Mouse (Mus musculus) thymus, postnatal 4 days (tissue): ENCODE measurements around the gene Agrn.
"Not testable (repeated sequence)": the region's sequence is repeated elsewhere in the genome, so short reads cannot be mapped to it uniquely, and the experiment has no call there.

ENCODE experiments used
- DNase-seq: peaks from one replicate; pipeline ENCODE4 v3.0.0; 2021

The Agrn gene

DNA sequence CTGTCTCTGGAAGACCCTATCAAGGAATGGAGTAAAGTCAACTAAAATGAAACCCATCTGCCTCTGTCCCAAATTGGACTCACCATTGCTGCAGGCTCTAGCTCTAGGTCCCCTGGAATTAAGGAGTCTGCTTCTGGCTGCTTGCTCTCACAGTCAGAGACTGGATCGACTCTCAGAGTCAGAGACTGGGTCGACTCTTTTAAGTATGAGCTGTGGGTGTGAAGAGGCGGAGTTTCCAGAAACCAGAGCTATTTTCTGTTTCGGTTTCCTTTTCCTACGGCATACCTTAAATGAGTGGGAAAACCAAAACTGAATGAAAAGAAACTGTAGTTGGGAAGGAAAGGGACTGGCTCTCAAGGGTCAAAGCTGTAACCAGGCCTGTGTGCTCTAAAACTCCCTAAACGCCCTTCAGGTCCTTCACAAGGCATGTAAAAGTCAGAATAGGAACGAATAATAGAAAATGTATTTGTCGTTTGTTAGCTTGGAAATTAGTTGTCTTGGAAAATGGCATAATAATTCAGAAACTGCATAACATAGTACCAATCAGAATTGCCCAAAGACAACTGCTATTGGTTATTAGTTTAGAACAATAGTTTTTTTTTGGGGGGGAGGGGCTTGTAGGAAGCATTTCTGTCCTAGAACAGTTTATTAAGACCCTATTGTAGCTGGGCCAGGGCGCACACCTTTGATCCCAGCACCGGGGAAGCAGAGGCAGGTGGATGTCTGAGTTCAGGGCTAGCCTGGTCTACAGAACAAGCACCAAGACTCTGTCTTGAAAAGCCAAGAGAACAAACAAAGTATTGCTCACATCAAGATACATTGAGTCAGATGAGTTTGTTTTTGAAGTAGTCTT is 3.6 kb upstream of the Agrn start, which contains the start of gene Isg15:
Isg15 (minus strand) TSS at position 196 of the 853 bp plus-strand sequence.
- no peak for DNase-seq

DNA sequence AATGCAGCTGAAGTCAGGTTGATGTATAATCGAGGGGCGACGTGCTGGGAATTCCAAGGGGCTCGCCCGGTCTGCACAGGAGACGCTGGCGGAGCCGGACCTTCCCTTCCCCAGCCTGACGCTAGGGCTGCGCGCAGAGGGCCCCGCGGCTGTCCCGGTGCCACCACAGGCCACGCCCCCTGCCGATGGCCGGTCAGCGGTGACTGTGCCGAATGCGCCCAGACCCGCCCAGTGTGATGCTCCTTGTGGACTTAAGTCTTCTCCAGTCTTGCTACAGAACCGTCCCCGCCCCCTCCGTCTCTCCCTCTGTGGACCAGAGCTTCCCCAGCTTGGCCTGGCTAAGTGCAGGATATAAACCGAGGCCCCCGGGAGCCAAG is 529 bp upstream of the Agrn start:
- peak; percentile 75 for DNase-seq

GRCm38 (mm10) chr4:156195927-156196870 is 1.1 kb downstream of the Agrn start:
- DNase-seq = peak; percentile 33

DNA sequence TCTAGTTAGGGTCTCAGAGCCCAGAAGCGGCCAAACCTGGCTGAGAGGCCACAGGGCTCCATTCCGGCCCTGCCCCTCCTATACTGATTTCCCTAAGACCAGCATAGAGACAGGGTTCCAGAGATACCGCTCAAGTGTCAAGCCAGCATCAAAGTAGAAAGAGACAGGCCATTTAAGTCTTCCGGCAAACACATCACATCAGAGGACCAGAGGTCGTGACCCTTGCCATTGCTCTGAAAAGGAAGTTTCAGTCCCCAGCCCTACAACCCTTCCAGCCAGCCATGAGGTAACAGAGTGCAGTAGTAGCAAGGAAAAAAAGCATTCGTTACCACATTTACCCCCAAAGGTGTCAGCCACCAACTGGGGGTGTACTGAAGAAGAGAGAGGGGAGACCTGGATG is 2.9 kb downstream of the Agrn start:
- DNase-seq = no peak

GRCm38 (mm10) chr4:156193906-156194305 is 3.4 kb downstream of the Agrn start:
- no peak for DNase-seq

DNA sequence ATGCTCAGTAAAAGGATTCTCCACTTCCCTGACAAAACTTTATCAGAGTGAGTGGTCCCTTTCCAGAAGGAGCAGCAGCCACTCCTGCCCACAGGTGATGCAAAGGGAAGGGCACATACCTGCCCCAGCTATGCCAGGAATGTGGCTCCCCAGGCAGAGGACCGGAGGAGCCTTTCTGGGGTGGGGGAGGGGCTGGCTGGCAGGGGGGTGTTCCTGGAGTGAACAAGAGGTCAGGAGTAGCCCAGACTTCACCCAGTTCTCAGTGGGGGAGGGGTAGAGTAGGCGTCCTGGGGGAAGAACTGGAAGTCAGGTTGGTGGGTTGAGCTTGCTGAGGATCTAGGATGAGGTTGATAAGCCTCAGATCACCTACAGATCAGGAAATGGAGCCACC is 4.1 kb downstream of the Agrn start:
- no peak for DNase-seq

DNA sequence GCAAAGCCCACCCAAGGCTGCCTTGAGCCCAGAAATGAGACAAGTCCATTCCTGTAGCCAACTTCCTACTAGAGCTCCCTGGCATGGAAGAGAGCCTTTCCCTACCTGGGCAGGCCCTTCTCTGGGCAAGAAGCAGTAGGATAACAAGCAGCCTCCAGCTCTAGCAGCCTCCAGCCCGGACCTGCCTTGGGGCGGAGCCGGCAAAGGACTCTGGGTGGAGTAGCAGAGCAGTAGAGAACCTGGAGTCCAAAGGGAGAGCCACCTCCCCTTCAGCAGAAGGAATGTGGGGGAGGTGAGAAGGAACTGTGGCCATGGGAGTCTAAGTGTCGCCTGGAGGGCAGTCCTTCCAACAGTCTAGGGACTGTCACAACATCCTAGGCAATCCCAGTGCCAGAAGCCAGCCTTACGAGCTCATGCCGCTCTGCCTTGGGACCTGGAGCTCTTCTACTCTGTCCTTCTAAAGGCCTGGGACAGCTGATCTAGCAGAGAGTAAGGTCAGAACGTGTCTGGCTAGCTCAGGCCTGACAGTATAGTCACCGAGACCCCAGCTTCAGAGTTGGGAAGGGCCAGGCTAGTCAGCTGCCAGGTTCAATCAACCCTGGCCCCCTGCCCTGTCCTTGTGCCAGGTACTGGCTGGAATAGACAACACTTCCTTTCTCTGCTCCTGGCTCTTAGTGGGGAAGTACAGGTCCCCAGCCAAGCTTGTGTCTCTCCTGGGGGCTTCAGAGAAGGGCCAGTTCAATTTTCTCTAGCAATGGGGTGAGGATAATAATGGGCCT is 4.7 kb downstream of the Agrn start:
- DNase-seq = no peak

DNA sequence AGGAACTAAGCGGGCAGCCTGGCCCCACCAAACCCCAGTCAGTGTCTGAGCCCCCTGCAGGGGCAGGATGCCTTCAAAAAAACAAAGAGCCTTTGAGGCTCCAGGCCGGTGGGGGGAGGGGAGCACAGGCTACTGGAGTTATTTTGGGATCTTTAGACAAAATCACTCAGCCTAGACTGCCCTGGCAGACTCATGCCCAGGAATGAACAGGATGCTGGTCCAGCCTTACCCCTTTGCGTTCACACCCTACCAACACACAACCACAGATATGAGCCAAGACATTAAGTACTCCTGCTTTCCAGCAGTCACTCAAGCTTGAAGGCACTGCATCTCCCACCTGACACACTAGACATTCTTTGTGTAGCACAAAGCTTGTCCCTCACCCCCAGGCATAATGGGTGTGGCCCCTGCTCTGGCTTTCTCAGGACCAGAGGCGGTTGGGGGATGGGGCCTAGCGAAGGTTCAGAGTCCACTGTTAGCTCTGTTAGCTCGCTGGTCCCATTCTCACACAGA is 8.4 kb downstream of the Agrn start:
- no peak for DNase-seq

- DNase-seq = no peak
Observed at GRCm38 (mm10) chr4:156188162-156188810, 9.0 kb downstream of the Agrn start.

GRCm38 (mm10) chr4:156185950-156186850 is 11.1 kb downstream of the Agrn start:
- DNase-seq = peak; percentile 38

- no peak for DNase-seq
Observed at GRCm38 (mm10) chr4:156185456-156185949, 11.8 kb downstream of the Agrn start.

DNA sequence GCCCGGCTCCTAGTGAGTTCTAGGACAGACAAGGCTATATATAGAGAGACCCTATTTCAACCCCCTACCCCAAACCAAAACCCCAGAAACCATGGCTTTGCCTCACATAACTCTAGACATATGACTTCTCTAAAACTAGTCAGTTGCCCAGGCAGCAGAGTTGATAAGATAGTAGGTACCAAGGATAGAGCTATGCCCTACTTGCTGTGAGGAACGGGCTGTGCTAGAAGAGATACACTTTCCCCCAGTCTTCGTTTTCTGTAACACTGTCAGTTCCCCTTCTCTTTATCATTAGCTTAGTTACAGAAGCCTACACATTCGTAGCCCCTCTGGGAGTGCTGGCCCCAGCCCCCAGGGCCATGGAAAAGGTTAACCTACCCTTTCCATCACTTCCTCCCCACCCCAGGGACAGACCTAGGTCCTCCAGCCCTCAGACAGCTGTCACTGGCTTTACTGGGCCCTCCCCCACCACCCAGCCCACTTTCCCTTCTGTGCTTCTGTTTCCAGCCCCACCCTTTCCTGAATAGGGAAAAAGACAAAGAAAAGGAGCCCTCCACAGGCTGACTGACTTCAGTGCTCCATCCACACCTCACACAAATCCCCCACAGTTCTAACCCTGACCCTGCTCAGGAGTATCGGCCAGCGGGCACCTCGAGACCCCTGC is 12.9 kb downstream of the Agrn start:
- DNase-seq = no peak

- no peak for DNase-seq
Observed at GRCm38 (mm10) chr4:156183747-156184146, 13.5 kb downstream of the Agrn start.

DNA sequence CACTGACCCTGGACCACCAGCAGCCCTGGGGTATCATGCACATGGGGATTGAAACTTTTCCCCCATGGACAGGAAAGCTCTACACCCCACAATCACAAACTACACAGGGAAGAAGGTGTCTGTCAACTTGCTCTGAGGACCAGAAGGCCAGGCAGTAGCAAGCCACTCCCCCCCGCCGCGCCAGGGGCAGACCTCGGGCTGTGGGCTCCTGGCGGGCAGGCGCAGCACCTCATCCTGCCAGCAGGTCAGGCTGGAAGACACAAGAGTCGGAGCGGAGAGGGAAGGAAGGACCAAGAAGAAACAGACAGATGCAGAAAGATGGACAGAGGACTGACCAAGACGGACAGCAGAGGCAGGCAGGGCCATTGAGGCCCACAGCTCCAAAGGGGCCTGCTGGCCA is 19.7 kb downstream of the Agrn start:
- no peak for DNase-seq

DNA sequence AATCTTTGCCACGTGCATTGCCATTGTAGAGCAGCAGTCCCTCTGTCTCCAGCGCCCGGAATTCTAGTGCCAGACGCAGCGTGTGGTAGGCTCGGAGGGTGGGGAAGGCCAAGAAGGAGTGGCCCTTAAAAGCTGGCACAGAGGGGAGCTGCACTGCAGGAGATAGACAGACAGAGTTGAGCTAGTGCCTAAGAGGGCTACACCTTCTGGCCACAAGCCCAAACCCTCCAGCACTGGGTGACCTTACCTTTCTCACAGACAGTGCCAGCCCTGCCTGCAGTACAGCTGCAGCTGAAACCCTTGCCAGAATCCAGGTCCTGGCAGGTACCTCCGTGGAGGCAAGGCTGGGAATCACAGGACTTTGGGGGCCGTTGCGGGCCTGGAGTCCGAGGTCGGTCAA is 25.5 kb downstream of the Agrn start:
- no peak for DNase-seq

DNA sequence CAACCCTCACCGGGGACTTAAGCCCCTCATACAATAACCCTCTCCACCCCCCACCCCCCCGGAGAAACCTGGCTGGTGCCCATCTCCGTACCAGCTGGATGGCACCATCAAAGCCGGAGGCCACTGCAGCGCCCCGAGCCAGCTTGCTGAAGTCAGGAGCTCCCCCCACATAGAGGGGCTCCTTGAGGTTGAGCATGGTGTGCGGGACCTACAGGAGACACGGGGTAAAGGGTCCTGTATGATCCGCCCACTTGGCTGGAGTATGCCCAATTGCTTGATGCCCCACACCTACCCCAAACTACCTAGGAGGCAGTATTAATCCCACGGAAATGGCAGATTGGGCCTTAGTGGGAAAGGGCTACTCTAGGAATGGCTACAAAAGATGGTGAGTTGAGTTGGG is 28.2 kb downstream of the Agrn start:
- DNase-seq = no peak

DNA sequence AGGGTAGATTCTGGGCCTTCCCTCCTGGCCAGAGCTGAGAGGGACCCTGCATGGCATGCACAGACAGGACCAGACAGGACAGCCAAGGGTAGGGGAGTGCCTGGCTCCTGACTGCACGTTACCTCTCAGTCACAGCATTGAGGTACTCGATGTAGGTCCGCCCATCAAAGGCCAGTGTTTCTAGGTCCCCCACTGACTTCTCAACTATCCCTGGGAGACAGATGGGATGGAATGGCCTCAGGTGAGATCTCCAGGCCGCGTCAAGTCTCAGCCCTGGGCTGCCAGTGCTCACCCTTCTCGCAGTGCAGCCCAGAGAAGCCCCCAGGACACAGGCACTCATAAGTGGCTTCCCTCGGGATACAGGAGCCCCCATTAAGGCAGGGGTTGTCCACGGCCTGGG is 28.7 kb downstream of the Agrn start:
- no peak for DNase-seq

GRCm38 (mm10) chr4:156166477-156166876 is 30.8 kb downstream of the Agrn start:
- peak; percentile 48 for DNase-seq

GRCm38 (mm10) chr4:156154771-156155170 is 42.5 kb downstream of the Agrn start:
- no peak for DNase-seq

DNA sequence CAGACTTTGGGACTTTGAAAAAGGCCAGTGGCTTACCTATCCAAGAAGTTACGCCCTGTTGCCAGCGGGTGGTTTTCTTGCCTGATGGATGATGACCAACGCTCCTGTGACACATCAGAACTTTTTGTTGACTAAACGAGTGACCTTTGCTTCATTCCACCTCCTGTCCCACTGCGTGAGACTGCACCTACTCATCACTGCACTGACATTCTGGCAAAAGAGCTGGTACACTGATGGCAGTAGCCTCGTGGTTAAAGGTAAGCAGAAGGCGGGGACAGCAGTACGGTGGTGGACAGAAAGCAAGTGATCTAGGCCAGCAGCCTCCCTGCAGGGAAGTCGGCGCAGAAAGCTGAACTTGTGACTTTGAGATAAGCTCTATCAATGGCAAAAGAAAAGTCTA is 46.4 kb downstream of the Agrn start:
- DNase-seq = not testable (repeated sequence)
